Mouse (Mus musculus) myocyte (in vitro differentiated cells): ENCODE measurements around the gene Hpn.

ENCODE experiments used
- CEBPB ChIP-seq: IDR thresholded peaks from 2 replicates; pipeline ENCODE4 v1.6.1; 2011; ENCODE audit warnings: mild to moderate bottlenecking, moderate library complexity; ENCODE audit not compliant: poor library complexity, insufficient read depth, severe bottlenecking
- E2F4 ChIP-seq: IDR thresholded peaks from one replicate; pipeline ENCODE4 v1.6.1; 2011; ENCODE audit warnings: mild to moderate bottlenecking, control low read depth, moderate library complexity; ENCODE audit not compliant: insufficient read depth
- MAX ChIP-seq: IDR thresholded peaks from one replicate; pipeline ENCODE4 v1.6.1; 2011; ENCODE audit warnings: low read depth, mild to moderate bottlenecking, control low read depth
- MYOD1 ChIP-seq, 3 experiments: IDR thresholded peaks; one replicate each; pipeline ENCODE4 v1.6.1; 2011; ENCODE audit warnings: control low read depth in 2 of 3, low read depth in 2 of 3, mild to moderate bottlenecking in 2 of 3, moderate library complexity in 1 of 3; ENCODE audit not compliant: insufficient read length in 2 of 3, control insufficient read depth in 1 of 3
- MYOG ChIP-seq, 3 experiments: IDR thresholded peaks; one replicate each; pipeline ENCODE4 v1.6.1; 2011; ENCODE audit warnings: control low read depth in 2 of 3, low read depth in 2 of 3, mild to moderate bottlenecking in 2 of 3; ENCODE audit not compliant: insufficient read length in 2 of 3, control insufficient read depth in 1 of 3, insufficient read depth in 1 of 3
- POLR2A ChIP-seq: IDR thresholded peaks from one replicate; pipeline ENCODE4 v1.6.1; 2011; ENCODE audit warnings: low read depth, mild to moderate bottlenecking, control low read depth, moderate library complexity; ENCODE audit not compliant: insufficient read length
- POLR2AphosphoS2 ChIP-seq: IDR thresholded peaks from one replicate; pipeline ENCODE4 v1.6.1; 2011; ENCODE audit warnings: low read depth, control low read depth; ENCODE audit not compliant: insufficient read length
- REST ChIP-seq: IDR thresholded peaks from one replicate; pipeline ENCODE4 v1.6.1; 2011; ENCODE audit warnings: mild to moderate bottlenecking, control low read depth, moderate library complexity; ENCODE audit not compliant: insufficient read depth, insufficient read length
- SRF ChIP-seq: IDR thresholded peaks from one replicate; pipeline ENCODE4 v1.6.1; 2011; ENCODE audit warnings: low read depth; ENCODE audit not compliant: control insufficient read depth, insufficient read length
- TCF12 ChIP-seq: IDR thresholded peaks from one replicate; pipeline ENCODE4 v1.6.1; 2011; ENCODE audit warnings: mild to moderate bottlenecking, control low read depth; ENCODE audit not compliant: poor library complexity, insufficient read depth, severe bottlenecking
- USF1 ChIP-seq: IDR thresholded peaks from one replicate; pipeline ENCODE4 v1.6.1; 2011; ENCODE audit warnings: low read depth, mild to moderate bottlenecking, control low read depth, moderate library complexity

DNA sequence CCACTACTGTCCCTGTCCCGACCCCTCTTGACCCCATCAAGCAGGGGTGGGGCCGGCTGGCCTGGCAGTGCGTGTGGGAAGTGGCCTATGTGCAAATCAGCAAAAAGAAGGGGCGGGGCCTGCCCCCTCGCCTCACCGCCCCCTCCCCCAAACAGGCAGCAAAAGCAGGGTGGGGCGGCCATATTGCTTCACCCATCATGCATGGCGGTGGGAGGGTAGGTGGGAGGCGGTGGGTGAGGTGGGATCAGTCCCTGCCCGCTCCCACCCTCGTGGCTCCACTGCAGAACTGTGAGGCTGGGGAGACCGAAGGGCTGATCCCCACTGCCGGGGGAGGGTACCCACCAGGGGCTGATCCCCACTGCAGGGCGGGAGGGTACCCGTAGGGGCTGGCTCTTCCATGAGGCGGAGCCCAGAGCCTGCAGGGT, 1.6 kb upstream of the Hpn start:
- TF ChIP-seq POLR2A (no peak), MAX (no peak), E2F4 (no peak), TCF12 (no peak), POLR2AphosphoS2 (no peak), MYOG (IDR thresholded peaks at IDR 0.05; ENCODE audit: control insufficient read depth in 1 of 3, insufficient read depth in 1 of 3, insufficient read length in 2 of 3, low read depth in 2 of 3) (no peak), USF1 (no peak), CEBPB (no peak), REST (no peak), SRF (no peak), MYOD1 (IDR thresholded peaks at IDR 0.05; ENCODE audit: control insufficient read depth in 1 of 3, insufficient read length in 2 of 3, low read depth in 2 of 3) (no peak)
